Mouse (Mus musculus) forebrain, embryonic 12.5 days (tissue): ENCODE measurements around the gene Elmod2. TPM values are rescaled to one million over a fixed set of nuclear protein-coding genes. Genes with fewer than 3 reads are reported as not detected.

ENCODE experiments used
- ATAC-seq: fragments of 200-750 bp; cut with Nextera tagmentation; 2 replicates; pipeline ENCODE4 v1.8.0; 2017; ENCODE audit warnings: moderate TSS enrichment; ENCODE audit not compliant: low FRiP score
- H3K27ac ChIP-seq: fragments of 300-500 bp; sonication (generic); 2 replicates; pipeline ENCODE4 v1.5.1; 2016; ENCODE audit warnings: mild to moderate bottlenecking
- H3K27me3 ChIP-seq: fragments of 300-500 bp; sonication (generic); 2 replicates; pipeline ENCODE4 v1.6.1; 2016; ENCODE audit warnings: mild to moderate bottlenecking
- H3K36me3 ChIP-seq: fragments of 300-500 bp; sonication (generic); replicated peaks from 2 replicates; pipeline ENCODE4 v1.6.1; 2016; ENCODE audit warnings: mild to moderate bottlenecking
- H3K4me1 ChIP-seq: fragments of 300-500 bp; sonication (generic); 2 replicates; pipeline ENCODE4 v1.6.1; 2016
- H3K4me2 ChIP-seq: fragments of 300-500 bp; sonication (generic); 2 replicates; pipeline ENCODE4 v1.6.1; 2016; ENCODE audit warnings: mild to moderate bottlenecking, moderate library complexity
- H3K4me3 ChIP-seq: fragments of 300-500 bp; sonication (generic); replicated peaks from 2 replicates; pipeline ENCODE4 v1.5.1; 2016; ENCODE audit warnings: mild to moderate bottlenecking
- H3K9ac ChIP-seq: fragments of 300-500 bp; sonication (generic); 2 replicates; pipeline ENCODE4 v1.6.1; 2016; ENCODE audit warnings: mild to moderate bottlenecking
- H3K9me3 ChIP-seq: fragments of 300-500 bp; sonication (generic); 2 replicates; pipeline ENCODE4 v1.6.1; 2016
- WGBS: fragments of 180-500 bp; shearing (Covaris S2); methylation state at CpG from one replicate; pipeline ENCODE4 v1.1.7; 2016; 5-methylcytosine and 5-hydroxymethylcytosine counted together
- polyA plus RNA-seq: library from polyadenylated mRNA; unstranded; fragments of >200 nt; fragmentation: Nextera tagmentation; extraction: Ambion mirVana; gene quantifications from 2 replicates; pipeline ENCODE4 v1.2.1, GENCODE M21; 2016

Gene Elmod2
- polyA plus RNA-seq, 1 experiment from 2014 or later = 34.3 TPM

DNA sequence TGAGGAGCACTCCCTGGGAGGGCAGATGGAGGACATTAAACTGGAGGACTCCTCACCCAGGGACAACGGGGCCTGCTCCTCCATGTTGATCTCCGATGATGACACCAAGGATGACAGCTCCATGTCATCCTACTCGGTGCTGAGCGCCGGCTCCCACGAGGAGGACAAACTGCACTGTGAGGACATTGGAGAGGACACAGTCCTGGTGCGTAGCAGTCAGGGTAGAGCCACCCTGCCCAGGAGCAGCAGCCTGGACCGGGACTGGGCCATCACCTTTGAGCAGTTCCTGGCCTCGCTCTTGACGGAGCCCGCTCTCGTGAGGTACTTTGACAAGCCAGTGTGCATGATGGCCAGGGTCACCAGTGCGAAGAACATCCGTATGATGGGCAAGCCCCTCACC lies 61.1 kb downstream of the Elmod2 start:
- 96% methylated on average over 14 of the region's 14 CpGs for WGBS
- Histone ChIP-seq H3K4me2 (no peak overlapping the region), H3K4me1 (no peaks in the 10 kb centered on the region), H3K9ac (no peak overlapping the region), H3K27me3 (no peaks in the 10 kb centered on the region), H3K4me3 (no peak overlapping the region), H3K9me3 (no peaks in the 10 kb centered on the region), H3K36me3 (peaks cover 41% of the 10 kb centered on the region), H3K27ac (no peak overlapping the region)
- ATAC-seq = 0 out of 2 replicates have a peak, but pooled peaks have one; percentile 9

Other genes starting within 250 kb of the Elmod2 start
- 11.6 and 12.7 TPM in 2 replicates for gene Tbc1d9, start 167.1 kb downstream of the Elmod2 start, polyA plus RNA-seq
- 5.5 and 6.2 TPM in 2 replicates for gene Gm10645, start 166.3 kb downstream of the Elmod2 start, polyA plus RNA-seq
- not detected in 2 replicates for gene Ucp1, start 42.1 kb downstream of the Elmod2 start, polyA plus RNA-seq
- not detected in 2 replicates for gene Mgat4d, start 16.0 kb upstream of the Elmod2 start, polyA plus RNA-seq
- gene Clgn, start 57.4 kb upstream of the Elmod2 start, polyA plus RNA-seq = 6.3 and 6.8 TPM in 2 replicates
- 167 and 176 TPM in 2 replicates for gene Scoc, start 125.9 kb upstream of the Elmod2 start, polyA plus RNA-seq
- not detected in 2 replicates for gene Olfr370, start 203.3 kb upstream of the Elmod2 start, polyA plus RNA-seq
- 356 and 359 TPM in 2 replicates for gene Ndufb7, start 234.2 kb upstream of the Elmod2 start, polyA plus RNA-seq